Mouse (Mus musculus): Measurements from ENCODE around the gene Agrp. TPM values are rescaled to one million over a fixed set of nuclear protein-coding genes. Genes with fewer than 3 reads are reported as not detected.

The Agrp gene
- polyA plus RNA-seq, 1 experiment from 2014 or later, result 1.4 TPM

- H3K27ac ChIP-seq (ENCODE audit: low read depth, low read length), result no peak overlapping the region
- 94% methylated on average over 3 of the region's 3 CpGs for WGBS
- H3K27me3 ChIP-seq (replicated peaks; ENCODE audit: control insufficient read depth, insufficient read depth, low read length), result no peaks in the 10 kb centered on the region
- H3K4me1 ChIP-seq (ENCODE audit: control insufficient read depth, insufficient read depth, low read depth, low read length), result peaks cover 18% of the 10 kb centered on the region
- ATAC-seq, result no peak
- no peak overlapping the region for H3K4me3 ChIP-seq (ENCODE audit: low read length)
- H3K9me3 ChIP-seq (ENCODE audit: control insufficient read depth, low read length), result no peaks in the 10 kb centered on the region
- H3K9ac ChIP-seq (ENCODE audit: low read depth, low read length), result no peak overlapping the region
- no peak overlapping the region for H3K4me2 ChIP-seq (ENCODE audit: low read length)
- H3K36me3 ChIP-seq (ENCODE audit: control insufficient read depth, insufficient read depth, low read length), result peaks cover 12% of the 10 kb centered on the region
These were observed 95.0 kb downstream of the Agrp start for GRCm38 (mm10) chr8:105542032-105542656.

- H3K4me1 ChIP-seq (ENCODE audit: control insufficient read depth, insufficient read depth, low read depth, low read length), result peaks cover 2% of the 10 kb centered on the region; the same call in 1 of the 2 replicates
- no peak for ATAC-seq
- H3K36me3 ChIP-seq (ENCODE audit: control insufficient read depth, insufficient read depth, low read length), result peaks cover 20% of the 10 kb centered on the region
- no peak overlapping the region for H3K4me2 ChIP-seq (ENCODE audit: low read length)
- H3K9ac ChIP-seq (ENCODE audit: low read depth, low read length), result no peak overlapping the region
- H3K27ac ChIP-seq (ENCODE audit: low read depth, low read length), result no peak overlapping the region
- no peak overlapping the region for H3K4me3 ChIP-seq (ENCODE audit: low read length)
- 89% methylated on average over 4 of the region's 4 CpGs for WGBS
- no peaks in the 10 kb centered on the region for H3K9me3 ChIP-seq (ENCODE audit: control insufficient read depth, low read length)
- H3K27me3 ChIP-seq (replicated peaks; ENCODE audit: control insufficient read depth, insufficient read depth, low read length), result no peaks in the 10 kb centered on the region
These were observed 98.3 kb downstream of the Agrp start for GRCm38 (mm10) chr8:105538940-105539339.

DNA sequence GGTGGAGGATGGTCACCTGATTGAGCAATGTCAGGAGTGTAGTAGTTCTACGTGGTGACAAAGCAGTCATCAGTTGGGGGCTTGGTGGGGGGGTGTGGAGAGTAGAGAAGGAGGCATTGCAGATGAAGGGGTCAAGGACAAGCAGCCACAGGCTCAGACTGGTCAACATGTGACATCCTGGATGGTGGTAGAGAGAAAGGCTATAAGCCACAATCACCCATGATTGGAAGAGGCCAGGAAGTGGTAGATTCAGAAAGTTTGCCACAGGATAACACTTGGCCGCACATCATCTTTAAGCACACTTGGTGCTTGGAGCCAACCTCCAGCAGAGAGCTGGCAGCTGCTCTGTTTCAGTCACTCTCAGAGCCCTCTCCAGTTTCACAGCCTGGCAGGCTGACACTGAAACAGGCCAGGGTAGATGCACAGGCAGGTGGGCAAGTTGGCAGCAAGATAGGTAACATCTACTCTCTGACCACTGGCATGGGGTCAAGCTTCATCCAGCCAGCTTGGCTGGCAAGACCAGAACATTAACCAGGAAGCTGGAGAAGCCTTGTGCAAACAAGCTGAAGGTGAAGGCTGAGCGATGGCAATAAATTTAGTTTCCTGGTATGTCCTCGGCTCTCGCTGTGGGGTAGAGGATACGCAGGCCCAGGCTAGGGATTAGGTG, 100.0 kb downstream of the Agrp start:
- WGBS, result 84% methylated on average over 6 of the region's 6 CpGs
- no peak overlapping the region for H3K27ac ChIP-seq (ENCODE audit: low read depth, low read length)

GRCm38 (mm10) chr8:105536546-105536945, 100.6 kb downstream of the Agrp start:
- no peak overlapping the region for H3K4me2 ChIP-seq (ENCODE audit: low read length)
- H3K36me3 ChIP-seq (ENCODE audit: control insufficient read depth, insufficient read depth, low read length), result peaks cover 17% of the 10 kb centered on the region
- H3K4me3 ChIP-seq (ENCODE audit: low read length), result no peak overlapping the region
- H3K4me1 ChIP-seq (ENCODE audit: control insufficient read depth, insufficient read depth, low read depth, low read length), result peaks cover 4% of the 10 kb centered on the region; the same call in 1 of the 2 replicates
- WGBS, result 82% methylated on average over 3 of the region's 3 CpGs
- no peak overlapping the region for H3K27ac ChIP-seq (ENCODE audit: low read depth, low read length)
- H3K9ac ChIP-seq (ENCODE audit: low read depth, low read length), result no peak overlapping the region
- no peak for ATAC-seq
- H3K9me3 ChIP-seq (ENCODE audit: control insufficient read depth, low read length), result no peaks in the 10 kb centered on the region
- no peaks in the 10 kb centered on the region for H3K27me3 ChIP-seq (replicated peaks; ENCODE audit: control insufficient read depth, insufficient read depth, low read length)

More for the DNA sequence above, 100.0 kb downstream of the Agrp start:
- Histone ChIP-seq H3K4me2 (ENCODE audit: low read length) (no peak overlapping the region), H3K9ac (ENCODE audit: low read depth, low read length) (no peak overlapping the region), H3K9me3 (ENCODE audit: control insufficient read depth, low read length) (no peaks in the 10 kb centered on the region), H3K4me3 (ENCODE audit: low read length) (no peak overlapping the region), H3K36me3 (ENCODE audit: control insufficient read depth, insufficient read depth, low read length) (peaks cover 20% of the 10 kb centered on the region), H3K4me1 (ENCODE audit: control insufficient read depth, insufficient read depth, low read depth, low read length) (peaks cover 4% of the 10 kb centered on the region; the same call in 1 of the 2 replicates), H3K27me3 (replicated peaks; ENCODE audit: control insufficient read depth, insufficient read depth, low read length) (no peaks in the 10 kb centered on the region)
- peak; percentile 45; the same call in 1 of the 2 replicates for ATAC-seq

DNA sequence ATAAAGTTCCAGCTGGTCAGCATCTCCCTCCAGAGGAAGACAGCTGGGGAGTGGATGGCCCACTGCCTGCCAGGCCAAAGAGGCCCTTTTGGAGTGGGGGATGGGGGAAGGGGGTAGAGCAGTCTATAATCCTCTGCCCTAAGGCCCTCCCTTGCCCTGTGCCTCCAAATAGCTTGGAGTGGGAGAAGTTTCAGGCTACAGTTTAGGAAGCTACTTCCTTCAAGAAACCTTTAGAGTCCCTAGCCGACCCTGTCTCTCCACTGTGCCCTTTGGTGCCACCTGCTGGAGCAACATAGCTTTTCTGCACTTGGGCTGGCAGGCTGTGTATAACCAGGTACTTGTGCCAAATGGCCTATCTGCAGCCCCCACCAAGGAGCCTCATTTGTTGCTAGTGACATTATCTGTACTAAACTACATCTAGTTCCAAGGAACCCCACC, 103.3 kb downstream of the Agrp start:
- no peak overlapping the region for H3K9ac ChIP-seq (ENCODE audit: low read depth, low read length)
- H3K27me3 ChIP-seq (replicated peaks; ENCODE audit: control insufficient read depth, insufficient read depth, low read length), result no peaks in the 10 kb centered on the region
- H3K9me3 ChIP-seq (ENCODE audit: control insufficient read depth, low read length), result no peaks in the 10 kb centered on the region
- H3K27ac ChIP-seq (ENCODE audit: low read depth, low read length), result peak overlapping the region; percentile 13; the same call in 1 of the 2 replicates
- 8% methylated on average over 1 of the region's 1 CpGs for WGBS
- ATAC-seq, result peak; percentile 65; the same call in 1 of the 2 replicates
- H3K4me1 ChIP-seq (ENCODE audit: control insufficient read depth, insufficient read depth, low read depth, low read length), result peaks cover 4% of the 10 kb centered on the region; the same call in 1 of the 2 replicates
- H3K4me2 ChIP-seq (ENCODE audit: low read length), result no peak overlapping the region
- H3K36me3 ChIP-seq (ENCODE audit: control insufficient read depth, insufficient read depth, low read length), result peaks cover 15% of the 10 kb centered on the region
- no peak overlapping the region for H3K4me3 ChIP-seq (ENCODE audit: low read length)

- Histone ChIP-seq H3K9me3 (ENCODE audit: control insufficient read depth, low read length) (no peaks in the 10 kb centered on the region), H3K4me1 (ENCODE audit: control insufficient read depth, insufficient read depth, low read depth, low read length) (peaks cover 4% of the 10 kb centered on the region; the same call in 1 of the 2 replicates), H3K27ac (ENCODE audit: low read depth, low read length) (peak overlapping the region; percentile 13; the same call in 1 of the 2 replicates), H3K9ac (ENCODE audit: low read depth, low read length) (no peak overlapping the region), H3K4me2 (ENCODE audit: low read length) (no peak overlapping the region), H3K4me3 (ENCODE audit: low read length) (no peak overlapping the region), H3K27me3 (replicated peaks; ENCODE audit: control insufficient read depth, insufficient read depth, low read length) (no peaks in the 10 kb centered on the region), H3K36me3 (ENCODE audit: control insufficient read depth, insufficient read depth, low read length) (peaks cover 17% of the 10 kb centered on the region)
- peak; percentile 49; the same call in 1 of the 2 replicates for ATAC-seq
- WGBS, result 31% methylated on average over 2 of the region's 2 CpGs
These were observed 103.8 kb downstream of the Agrp start for GRCm38 (mm10) chr8:105533439-105533838.

- no peak overlapping the region for H3K27ac ChIP-seq (ENCODE audit: low read depth, low read length)
- H3K36me3 ChIP-seq (ENCODE audit: control insufficient read depth, insufficient read depth, low read length), result peaks cover 16% of the 10 kb centered on the region
- WGBS, result 58% methylated on average over 2 of the region's 2 CpGs
- no peak for ATAC-seq
- no peak overlapping the region for H3K4me3 ChIP-seq (ENCODE audit: low read length)
- H3K9me3 ChIP-seq (ENCODE audit: control insufficient read depth, low read length), result no peaks in the 10 kb centered on the region
- no peaks in the 10 kb centered on the region for H3K27me3 ChIP-seq (replicated peaks; ENCODE audit: control insufficient read depth, insufficient read depth, low read length)
- no peak overlapping the region for H3K4me2 ChIP-seq (ENCODE audit: low read length)
- peaks cover 4% of the 10 kb centered on the region; the same call in 1 of the 2 replicates for H3K4me1 ChIP-seq (ENCODE audit: control insufficient read depth, insufficient read depth, low read depth, low read length)
- H3K9ac ChIP-seq (ENCODE audit: low read depth, low read length), result no peak overlapping the region
These were observed 105.4 kb downstream of the Agrp start for GRCm38 (mm10) chr8:105531774-105532173.

DNA sequence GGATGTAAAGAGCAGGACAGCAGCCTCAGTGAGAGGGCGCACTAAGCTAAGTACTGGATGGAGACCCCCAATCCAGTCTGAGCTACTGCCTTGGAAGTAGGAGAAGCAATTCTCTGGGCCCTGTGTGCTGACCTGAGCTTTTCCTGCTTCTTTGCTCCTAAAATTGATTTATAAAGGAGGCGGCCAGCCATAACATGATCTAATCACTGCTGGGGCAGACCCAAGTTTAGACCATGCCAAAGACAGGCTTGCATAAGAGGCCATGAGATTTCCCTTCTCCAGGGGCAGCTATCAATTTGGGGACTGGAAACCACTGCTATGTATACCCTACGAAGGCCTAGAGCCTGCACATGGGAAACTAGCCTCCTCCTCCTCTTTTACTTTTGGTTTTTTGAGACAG, 107.9 kb downstream of the Agrp start:
- no peak overlapping the region for H3K27ac ChIP-seq (ENCODE audit: low read depth, low read length)
- 83% methylated on average over 3 of the region's 3 CpGs for WGBS
- no peak overlapping the region for H3K9ac ChIP-seq (ENCODE audit: low read depth, low read length)
- no peaks in the 10 kb centered on the region for H3K9me3 ChIP-seq (ENCODE audit: control insufficient read depth, low read length)
- no peaks in the 10 kb centered on the region for H3K27me3 ChIP-seq (replicated peaks; ENCODE audit: control insufficient read depth, insufficient read depth, low read length)
- peaks cover 17% of the 10 kb centered on the region for H3K36me3 ChIP-seq (ENCODE audit: control insufficient read depth, insufficient read depth, low read length)
- peaks cover 4% of the 10 kb centered on the region; the same call in 1 of the 2 replicates for H3K4me1 ChIP-seq (ENCODE audit: control insufficient read depth, insufficient read depth, low read depth, low read length)
- no peak for ATAC-seq
- no peak overlapping the region for H3K4me3 ChIP-seq (ENCODE audit: low read length)
- no peak overlapping the region for H3K4me2 ChIP-seq (ENCODE audit: low read length)

DNA sequence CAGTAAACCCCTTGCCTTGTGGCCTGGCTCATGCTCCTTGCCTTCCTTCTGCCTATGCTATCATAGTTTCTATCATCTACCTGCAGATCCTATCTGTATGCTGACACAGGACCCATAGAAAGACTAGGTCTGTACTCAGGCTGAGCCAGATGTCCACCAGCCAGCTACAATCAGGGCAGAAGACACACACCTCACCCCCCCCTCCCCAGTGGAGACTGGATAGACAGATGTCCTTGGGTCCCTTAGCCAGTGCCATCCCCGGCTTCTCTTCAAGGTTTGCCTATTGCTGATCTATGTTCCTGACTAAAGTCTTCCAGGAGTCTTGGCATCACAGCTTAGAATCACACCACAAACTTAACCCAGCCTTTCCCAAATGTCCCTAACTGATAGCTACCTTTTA, 109.0 kb downstream of the Agrp start:
- no peaks in the 10 kb centered on the region for H3K4me1 ChIP-seq (ENCODE audit: control insufficient read depth, insufficient read depth, low read depth, low read length)
- H3K36me3 ChIP-seq (ENCODE audit: control insufficient read depth, insufficient read depth, low read length), result peaks cover 17% of the 10 kb centered on the region
- no peaks in the 10 kb centered on the region for H3K9me3 ChIP-seq (ENCODE audit: control insufficient read depth, low read length)
- H3K4me3 ChIP-seq (ENCODE audit: low read length), result no peak overlapping the region
- no peak overlapping the region for H3K27ac ChIP-seq (ENCODE audit: low read depth, low read length)
- H3K27me3 ChIP-seq (replicated peaks; ENCODE audit: control insufficient read depth, insufficient read depth, low read length), result no peaks in the 10 kb centered on the region
- ATAC-seq, result no peak
- 100% methylated on average over 1 of the region's 1 CpGs for WGBS
- no peak overlapping the region for H3K9ac ChIP-seq (ENCODE audit: low read depth, low read length)
- H3K4me2 ChIP-seq (ENCODE audit: low read length), result no peak overlapping the region
